Mouse (Mus musculus) MEL (cell line): ENCODE results near the gene Uqcc3.
"Not testable (repeated sequence)": the region's sequence is repeated elsewhere in the genome, so short reads cannot be mapped to it uniquely, and the experiment has no call there.

Experiments
- CTCF ChIP-seq, 3 experiments: IDR thresholded peaks in 2 of 3; conservative IDR thresholded peaks in 1 of 3; 2 replicates each; pipeline ENCODE4 v1.5.1; 2011 to 2012; ENCODE audit warnings: low read length in 3 of 3, low read depth in 2 of 3, mild to moderate bottlenecking in 2 of 3, improper control_type of control experiment in 1 of 3, inconsistent platforms in 1 of 3, mixed read lengths in 1 of 3, moderate library complexity in 1 of 3; ENCODE audit not compliant: control insufficient read depth in 1 of 3, insufficient read depth in 1 of 3, poor library complexity in 1 of 3, severe bottlenecking in 1 of 3
- EP300 ChIP-seq, 2 experiments: IDR thresholded peaks; 2 replicates each; pipeline ENCODE4 v1.6.1; 2011; ENCODE audit warnings: improper control_type of control experiment in 2 of 2, low read length in 2 of 2, low read depth in 1 of 2, mild to moderate bottlenecking in 1 of 2
- GATA1 ChIP-seq: IDR thresholded peaks from 2 replicates; pipeline ENCODE4 v1.6.1; 2011; ENCODE audit warnings: low read depth, low read length, improper control_type of control experiment
- HCFC1 ChIP-seq: IDR thresholded peaks from 2 replicates; pipeline ENCODE4 v1.6.1; 2012; ENCODE audit warnings: low read depth, mild to moderate bottlenecking, inconsistent platforms, low read length, improper control_type of control experiment, moderate library complexity

GRCm38 (mm10) chr19:8897211-8897864, 16.6 kb upstream of the Uqcc3 start:
- not testable (repeated sequence) for TF ChIP-seq EP300 (IDR thresholded peaks at IDR 0.05; ENCODE audit: low read depth in 1 of 2, low read length in 2 of 2); CTCF (IDR thresholded peaks at IDR 0.05 in 2 of 3, conservative IDR thresholded peaks at IDR 0.05 in 1 of 3; ENCODE audit: control insufficient read depth in 1 of 3, insufficient read depth in 1 of 3, low read depth in 2 of 3, low read length in 3 of 3, poor library complexity in 1 of 3, severe bottlenecking in 1 of 3); GATA1; HCFC1
